Mouse (Mus musculus): ENCODE measurements around the gene Ctxn1. TPM values are rescaled to one million over a fixed set of nuclear protein-coding genes. Genes with fewer than 3 reads are reported as not detected.

Ctxn1 gene
- polyA plus RNA-seq, 1 experiment from 2014 or later, result 65.9 TPM

GRCm38 (mm10) chr8:4252934-4253841 is 5.9 kb downstream of the Ctxn1 start, which contains the start of gene Snapc2:
TSS of gene Snapc2 (plus strand) at chr8:4253080.
- under 1% methylated on average over 69 of the region's 69 CpGs for WGBS
- Histone ChIP-seq H3K4me1 (ENCODE audit: control insufficient read depth, insufficient read depth, low read length) (peaks cover 18% of the 10 kb centered on the region), H3K4me3 (replicated peaks; ENCODE audit: low read length) (peak within 1 kb of the TSS; percentile 93), H3K36me3 (ENCODE audit: control insufficient read depth, insufficient read depth, low read length) (peaks cover 5% of the 10 kb centered on the region), H3K9me3 (replicated peaks; ENCODE audit: control insufficient read depth, low read length) (no peaks in the 10 kb centered on the region), H3K4me2 (ENCODE audit: low read depth, low read length) (peak within 1 kb of the TSS; percentile 81), H3K27ac (ENCODE audit: low read length) (peak within 1 kb of the TSS; percentile 91), H3K27me3 (ENCODE audit: control insufficient read depth, insufficient read depth, low read length) (no peaks in the 10 kb centered on the region), H3K9ac (ENCODE audit: low read length) (peak within 1 kb of the TSS; percentile 96)
- ATAC-seq (ENCODE audit: insufficient read depth, low FRiP score), result peak; percentile 92

- peak overlapping the region; percentile 96 for H3K9ac ChIP-seq (ENCODE audit: low read length)
- H3K4me2 ChIP-seq (ENCODE audit: low read depth, low read length), result peak overlapping the region; percentile 81
- H3K27ac ChIP-seq (ENCODE audit: low read length), result peak overlapping the region; percentile 58; the same call in 1 of the 2 replicates
- peak overlapping the region; percentile 93 for H3K4me3 ChIP-seq (replicated peaks; ENCODE audit: low read length)
- H3K36me3 ChIP-seq (ENCODE audit: control insufficient read depth, insufficient read depth, low read length), result peaks cover 5% of the 10 kb centered on the region
- WGBS, result 40% methylated on average over 8 of the region's 8 CpGs
- no peak for ATAC-seq (ENCODE audit: insufficient read depth, low FRiP score)
- peaks cover 12% of the 10 kb centered on the region for H3K4me1 ChIP-seq (ENCODE audit: control insufficient read depth, insufficient read depth, low read length)
- H3K27me3 ChIP-seq (ENCODE audit: control insufficient read depth, insufficient read depth, low read length), result no peaks in the 10 kb centered on the region
- no peaks in the 10 kb centered on the region for H3K9me3 ChIP-seq (replicated peaks; ENCODE audit: control insufficient read depth, low read length)
Measured at GRCm38 (mm10) chr8:4252116-4252760, 6.8 kb downstream of the Ctxn1 start.

- ATAC-seq (ENCODE audit: insufficient read depth, low FRiP score), result peak; percentile 33; the same call in 1 of the 2 replicates
- Histone ChIP-seq H3K4me3 (replicated peaks; ENCODE audit: low read length) (no peak overlapping the region), H3K27ac (ENCODE audit: low read length) (no peak overlapping the region), H3K27me3 (ENCODE audit: control insufficient read depth, insufficient read depth, low read length) (no peaks in the 10 kb centered on the region), H3K9ac (ENCODE audit: low read length) (no peak overlapping the region), H3K4me2 (ENCODE audit: low read depth, low read length) (no peak overlapping the region), H3K9me3 (replicated peaks; ENCODE audit: control insufficient read depth, low read length) (no peaks in the 10 kb centered on the region), H3K4me1 (ENCODE audit: control insufficient read depth, insufficient read depth, low read length) (peaks cover 12% of the 10 kb centered on the region), H3K36me3 (ENCODE audit: control insufficient read depth, insufficient read depth, low read length) (peaks cover 12% of the 10 kb centered on the region; the same call in 1 of the 2 replicates)
- WGBS, result 39% methylated on average over 26 of the region's 26 CpGs
Measured at GRCm38 (mm10) chr8:4250306-4250970, 8.6 kb downstream of the Ctxn1 start.

- H3K36me3 ChIP-seq (ENCODE audit: control insufficient read depth, insufficient read depth, low read length), result peaks cover 20% of the 10 kb centered on the region; the same call in 1 of the 2 replicates
Measured at GRCm38 (mm10) chr8:4249213-4249612, 9.9 kb downstream of the Ctxn1 start.

GRCm38 (mm10) chr8:4247951-4248540 is 11.0 kb downstream of the Ctxn1 start, which contains the start of gene Tgfbr3l:
TSS of gene Tgfbr3l (plus strand) at chr8:4248214.
- H3K36me3 ChIP-seq (ENCODE audit: control insufficient read depth, insufficient read depth, low read length), result peaks cover 28% of the 10 kb centered on the region
- WGBS, result 74% methylated on average over 15 of the region's 15 CpGs
- no peak within 1 kb of the TSS for H3K4me2 ChIP-seq (ENCODE audit: low read depth, low read length)
- H3K4me3 ChIP-seq (replicated peaks; ENCODE audit: low read length), result no peak within 1 kb of the TSS
- H3K27me3 ChIP-seq (ENCODE audit: control insufficient read depth, insufficient read depth, low read length), result no peaks in the 10 kb centered on the region
- no peak within 1 kb of the TSS; the same call in 1 of the 2 replicates for H3K9ac ChIP-seq (ENCODE audit: low read length)
- no peak within 1 kb of the TSS for H3K27ac ChIP-seq (ENCODE audit: low read length)
- peaks cover 4% of the 10 kb centered on the region for H3K4me1 ChIP-seq (ENCODE audit: control insufficient read depth, insufficient read depth, low read length)
- no peak for ATAC-seq (ENCODE audit: insufficient read depth, low FRiP score)
- H3K9me3 ChIP-seq (replicated peaks; ENCODE audit: control insufficient read depth, low read length), result no peaks in the 10 kb centered on the region

More at GRCm38 (mm10) chr8:4249213-4249612, 9.9 kb downstream of the Ctxn1 start:
- WGBS, result 24% methylated on average over 29 of the region's 29 CpGs
- Histone ChIP-seq H3K27me3 (ENCODE audit: control insufficient read depth, insufficient read depth, low read length) (no peaks in the 10 kb centered on the region), H3K4me2 (ENCODE audit: low read depth, low read length) (no peak overlapping the region), H3K9ac (ENCODE audit: low read length) (no peak overlapping the region; the same call in 1 of the 2 replicates), H3K4me3 (replicated peaks; ENCODE audit: low read length) (no peak overlapping the region), H3K4me1 (ENCODE audit: control insufficient read depth, insufficient read depth, low read length) (peaks cover 11% of the 10 kb centered on the region), H3K27ac (ENCODE audit: low read length) (no peak overlapping the region), H3K9me3 (replicated peaks; ENCODE audit: control insufficient read depth, low read length) (no peaks in the 10 kb centered on the region)
- ATAC-seq (ENCODE audit: insufficient read depth, low FRiP score), result no peak

GRCm38 (mm10) chr8:4247241-4247640 is 11.8 kb downstream of the Ctxn1 start:
- Histone ChIP-seq H3K27me3 (ENCODE audit: control insufficient read depth, insufficient read depth, low read length) (no peaks in the 10 kb centered on the region), H3K36me3 (ENCODE audit: control insufficient read depth, insufficient read depth, low read length) (peaks cover 28% of the 10 kb centered on the region), H3K27ac (ENCODE audit: low read length) (no peak overlapping the region), H3K4me2 (ENCODE audit: low read depth, low read length) (no peak overlapping the region), H3K9me3 (replicated peaks; ENCODE audit: control insufficient read depth, low read length) (no peaks in the 10 kb centered on the region), H3K4me3 (replicated peaks; ENCODE audit: low read length) (no peak overlapping the region), H3K9ac (ENCODE audit: low read length) (no peak overlapping the region), H3K4me1 (ENCODE audit: control insufficient read depth, insufficient read depth, low read length) (peaks cover under 1% of the 10 kb centered on the region)
- WGBS, result 75% methylated on average over 8 of the region's 8 CpGs
- ATAC-seq (ENCODE audit: insufficient read depth, low FRiP score), result no peak

- Histone ChIP-seq H3K4me2 (ENCODE audit: low read depth, low read length) (no peak overlapping the region), H3K4me3 (replicated peaks; ENCODE audit: low read length) (no peak overlapping the region), H3K27ac (ENCODE audit: low read length) (no peak overlapping the region), H3K36me3 (ENCODE audit: control insufficient read depth, insufficient read depth, low read length) (peaks cover 33% of the 10 kb centered on the region), H3K9me3 (replicated peaks; ENCODE audit: control insufficient read depth, low read length) (no peaks in the 10 kb centered on the region), H3K27me3 (ENCODE audit: control insufficient read depth, insufficient read depth, low read length) (no peaks in the 10 kb centered on the region), H3K9ac (ENCODE audit: low read length) (no peak overlapping the region), H3K4me1 (ENCODE audit: control insufficient read depth, insufficient read depth, low read length) (peaks cover 4% of the 10 kb centered on the region; the same call in 1 of the 2 replicates)
- no peak for ATAC-seq (ENCODE audit: insufficient read depth, low FRiP score)
- WGBS, result 87% methylated on average over 13 of the region's 13 CpGs
Measured at GRCm38 (mm10) chr8:4245737-4246136, 13.3 kb downstream of the Ctxn1 start.

GRCm38 (mm10) chr8:4245061-4245460 is 14.0 kb downstream of the Ctxn1 start:
- Histone ChIP-seq H3K27ac (ENCODE audit: low read length) (no peak overlapping the region), H3K4me1 (ENCODE audit: control insufficient read depth, insufficient read depth, low read length) (peaks cover 10% of the 10 kb centered on the region), H3K9ac (ENCODE audit: low read length) (no peak overlapping the region), H3K4me2 (ENCODE audit: low read depth, low read length) (no peak overlapping the region), H3K4me3 (replicated peaks; ENCODE audit: low read length) (no peak overlapping the region), H3K36me3 (ENCODE audit: control insufficient read depth, insufficient read depth, low read length) (peaks cover 33% of the 10 kb centered on the region), H3K27me3 (ENCODE audit: control insufficient read depth, insufficient read depth, low read length) (no peaks in the 10 kb centered on the region), H3K9me3 (replicated peaks; ENCODE audit: control insufficient read depth, low read length) (no peaks in the 10 kb centered on the region)
- 90% methylated on average over 5 of the region's 5 CpGs for WGBS
- ATAC-seq (ENCODE audit: insufficient read depth, low FRiP score), result no peak

Measured in stomach, embryonic 16.5 days (tissue).